Mouse (Mus musculus) heart, adult 11 months (tissue): Measurements from ENCODE around the gene Ifi35.
"Not testable (repeated sequence)": the region's sequence is repeated elsewhere in the genome, so short reads cannot be mapped to it uniquely, and the experiment has no call there.

Source experiments
- DNase-seq: peaks from one replicate; pipeline ENCODE4 v3.0.0; 2022

The Ifi35 gene

GRCm38 (mm10) chr11:101448899-101449298 is 692 bp downstream of the Ifi35 start:
- peak; percentile 92 for DNase-seq

GRCm38 (mm10) chr11:101449596-101449995 is 1.4 kb downstream of the Ifi35 start:
- DNase-seq, result not testable (repeated sequence)

- DNase-seq, result peak; percentile 76
These were observed 2.2 kb downstream of the Ifi35 start for GRCm38 (mm10) chr11:101450394-101450793.

- DNase-seq, result peak; percentile 78
These were observed 3.3 kb downstream of the Ifi35 start for GRCm38 (mm10) chr11:101451536-101451935.

GRCm38 (mm10) chr11:101452093-101452774 is 4.0 kb downstream of the Ifi35 start:
- DNase-seq, result peak; percentile 83

GRCm38 (mm10) chr11:101454702-101455101 is 6.5 kb downstream of the Ifi35 start:
- DNase-seq, result peak; percentile 78

- DNase-seq, result peak; percentile 53
These were observed 7.4 kb downstream of the Ifi35 start for GRCm38 (mm10) chr11:101455627-101456026.

GRCm38 (mm10) chr11:101457631-101458030 is 9.4 kb downstream of the Ifi35 start:
- peak; percentile 91 for DNase-seq

- peak; percentile 84 for DNase-seq
These were observed 10.0 kb downstream of the Ifi35 start for GRCm38 (mm10) chr11:101458217-101458616.

- DNase-seq, result peak; percentile 94
These were observed 11.5 kb downstream of the Ifi35 start for GRCm38 (mm10) chr11:101459716-101460115.

GRCm38 (mm10) chr11:101460321-101460720 is 12.1 kb downstream of the Ifi35 start:
- DNase-seq, result peak; percentile 92

GRCm38 (mm10) chr11:101462141-101462540 is 13.9 kb downstream of the Ifi35 start:
- DNase-seq, result peak; percentile 92

GRCm38 (mm10) chr11:101462583-101463440 is 14.6 kb downstream of the Ifi35 start:
- peak; percentile 89 for DNase-seq

- DNase-seq, result peak; percentile 93
These were observed 16.2 kb downstream of the Ifi35 start, which contains the start of gene Rnd2 for GRCm38 (mm10) chr11:101464211-101465100. Rnd2 (plus strand) TSS chr11:101464999.

- DNase-seq, result peak; percentile 99
These were observed 17.1 kb downstream of the Ifi35 start for GRCm38 (mm10) chr11:101465101-101465868.

GRCm38 (mm10) chr11:101465869-101466551 is 17.8 kb downstream of the Ifi35 start, which contains the start of gene Vat1:
Vat1 (minus strand) TSS chr11:101466230.
- DNase-seq, result peak; percentile 98

GRCm38 (mm10) chr11:101466552-101466950 is 18.3 kb downstream of the Ifi35 start:
- peak; percentile 92 for DNase-seq

- DNase-seq, result peak; percentile 98
These were observed 19.5 kb downstream of the Ifi35 start for GRCm38 (mm10) chr11:101467477-101468262.

GRCm38 (mm10) chr11:101468263-101468688 is 20.1 kb downstream of the Ifi35 start:
- DNase-seq, result no peak

- peak; percentile 94 for DNase-seq
These were observed 20.5 kb downstream of the Ifi35 start for GRCm38 (mm10) chr11:101468731-101469130.
